Mouse (Mus musculus) left cerebral cortex, adult 2 months (tissue): Measurements from ENCODE around the gene Mllt11. TPM values are rescaled to one million over a fixed set of nuclear protein-coding genes. Genes with fewer than 3 reads are reported as not detected.

Experiments used
- DNase-seq, 2 experiments: peaks; one replicate each; pipeline ENCODE4 v3.0.0; 2021 to 2022; ENCODE audit warnings: low spot score in 2 of 2, mixed read lengths in 1 of 2; ENCODE audit errors: extremely low spot score in 1 of 2
- H3K27ac ChIP-seq: fragments of 200-600 bp; 2 replicates; pipeline ENCODE4 v1.8.1; 2022
- H3K4me3 ChIP-seq: fragments of 200-600 bp; 2 replicates; pipeline ENCODE4 v1.8.1; 2022
- CTCF ChIP-seq: fragments of 200-600 bp; IDR thresholded peaks from 2 replicates; pipeline ENCODE4 v1.8.1; 2022; ENCODE audit warnings: antibody characterized with exemption, mild to moderate bottlenecking, moderate library complexity
- intact Hi-C: fragments of 180-260 bp; cut with DNase I; formaldehyde crosslinking; loops from one replicate; pipeline ENCODE4 v1.15.1; 2025
- total RNA-seq, 2 experiments: library from RNA; stranded (reverse); gene quantifications; 2 replicates each; pipeline ENCODE4 v1.2.3; 2021

The Mllt11 gene
- total RNA-seq, 2 experiments from 2014 or later: 272 to 277 TPM

DNA sequence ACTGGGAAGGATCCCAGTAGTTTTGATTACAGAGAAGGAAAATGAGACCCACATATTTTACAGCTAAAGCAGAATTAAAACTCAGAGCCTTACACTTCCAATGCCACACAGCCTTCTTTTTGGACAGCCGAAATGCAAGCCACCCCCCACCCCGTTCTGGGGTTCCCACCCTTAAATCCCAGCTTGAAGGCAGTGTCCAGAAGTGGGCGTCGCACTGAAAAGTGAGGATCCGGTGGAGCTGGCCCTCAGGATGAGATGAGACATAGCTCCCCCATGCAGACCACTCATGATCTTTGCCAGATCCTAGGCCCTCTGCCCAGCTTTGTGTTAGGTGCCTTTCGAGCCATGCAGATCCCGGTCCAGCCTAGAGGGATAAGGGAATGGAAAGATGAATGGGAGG is 9.5 kb upstream of the Mllt11 start, which contains the start of gene Gm128:
Gene Gm128 (minus strand): TSS at position 101 of the 400 bp plus-strand sequence.
- DNase-seq: no peak
- intact Hi-C loops: no loop called here
- TF ChIP-seq CTCF: no peak
- no peak within 1 kb of the TSS for H3K4me3 ChIP-seq
- H3K27ac ChIP-seq: no peak within 1 kb of the TSS

DNA sequence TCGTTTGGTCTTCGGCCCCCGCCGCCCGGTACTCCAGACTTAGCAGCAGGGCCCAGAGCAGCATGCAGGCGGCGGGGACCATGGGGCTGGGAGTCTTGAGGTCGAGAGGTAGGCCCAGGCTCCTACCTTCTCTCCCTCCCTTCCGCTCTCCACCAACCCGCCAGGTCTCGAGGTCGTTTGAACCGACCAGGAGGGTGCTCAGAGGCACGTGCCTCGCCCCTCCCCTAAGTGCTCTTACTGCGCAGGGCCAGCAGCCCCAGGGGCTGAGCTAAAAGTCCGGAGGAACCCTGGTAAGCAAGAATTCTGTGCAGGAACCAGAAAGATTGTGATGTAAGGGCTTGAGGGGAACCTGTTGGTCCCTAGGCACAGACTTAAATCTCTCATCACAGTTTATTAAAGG is 8.9 kb upstream of the Mllt11 start:
- DNase-seq: no peak

DNA sequence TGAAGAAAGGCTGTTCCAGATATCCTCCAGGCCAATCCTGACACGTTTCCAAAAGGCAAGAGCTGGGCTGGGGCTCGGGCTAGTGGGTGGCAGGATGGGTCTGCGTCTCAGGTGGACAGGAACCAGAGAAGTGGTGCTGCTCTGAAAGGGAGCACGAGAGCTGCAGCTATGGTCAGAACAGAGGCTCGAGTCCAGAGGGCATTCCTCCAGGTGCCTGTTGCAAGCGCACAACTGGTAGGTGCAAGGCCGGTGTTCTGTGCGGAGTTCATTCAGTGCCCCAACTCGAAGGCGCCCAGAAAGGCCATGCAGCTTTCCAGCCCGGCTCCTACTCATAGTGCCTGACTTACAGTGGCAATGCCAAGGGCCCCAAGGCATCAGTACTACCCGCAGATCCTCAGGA is 8.0 kb upstream of the Mllt11 start:
- no peak for DNase-seq
- no peak for TF ChIP-seq CTCF
- intact Hi-C loops: no loop called here
- Histone ChIP-seq H3K4me3 (no peak overlapping the region), H3K27ac (no peak overlapping the region)

More for the DNA sequence above, 8.9 kb upstream of the Mllt11 start:
- no peak for TF ChIP-seq CTCF
- Histone ChIP-seq H3K4me3 (no peak overlapping the region), H3K27ac (no peak overlapping the region)
- intact Hi-C loops: no loop called here

GRCm38 (mm10) chr3:95239022-95239421 is 7.1 kb upstream of the Mllt11 start:
- no peak for DNase-seq
- Histone ChIP-seq H3K27ac (no peak overlapping the region), H3K4me3 (no peak overlapping the region)
- intact Hi-C loops: no loop called here
- TF ChIP-seq CTCF: no peak; the same call in 1 of the 2 replicates

DNA sequence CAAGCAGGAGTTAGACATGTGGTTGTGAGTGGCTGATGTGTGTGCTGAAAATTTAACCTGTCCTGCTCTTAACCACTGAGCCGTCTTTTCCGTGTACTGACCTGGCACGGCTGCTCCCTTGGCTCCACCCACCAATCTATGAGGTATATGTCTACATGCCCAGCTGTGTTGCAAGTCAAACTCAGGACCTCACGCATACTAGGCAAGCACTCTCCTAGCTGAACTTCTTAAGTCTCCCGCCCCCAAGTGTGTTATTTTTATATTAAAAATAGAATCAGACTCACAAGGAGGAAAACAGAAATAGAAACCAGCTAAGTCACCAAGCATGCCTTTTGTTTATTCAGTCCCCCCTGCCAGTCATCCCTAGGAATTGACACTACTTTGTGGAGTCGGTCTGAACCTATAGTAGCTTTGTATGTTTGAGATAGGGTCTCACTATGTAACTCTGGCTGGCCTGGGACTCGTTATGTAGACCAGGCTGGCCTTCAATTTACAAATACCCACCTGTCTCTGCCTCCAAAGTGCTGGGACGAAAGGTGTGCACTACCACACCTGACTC is 5.6 kb upstream of the Mllt11 start:
- intact Hi-C loops: no loop called here
- DNase-seq: no peak
- Histone ChIP-seq H3K27ac (no peak overlapping the region), H3K4me3 (no peak overlapping the region)
- TF ChIP-seq CTCF: no peak

GRCm38 (mm10) chr3:95235386-95236301 is 3.7 kb upstream of the Mllt11 start:
- DNase-seq: no peak
- intact Hi-C loops: no loop called here
- Histone ChIP-seq H3K4me3 (no peak overlapping the region), H3K27ac (no peak overlapping the region)
- no peak for TF ChIP-seq CTCF

DNA sequence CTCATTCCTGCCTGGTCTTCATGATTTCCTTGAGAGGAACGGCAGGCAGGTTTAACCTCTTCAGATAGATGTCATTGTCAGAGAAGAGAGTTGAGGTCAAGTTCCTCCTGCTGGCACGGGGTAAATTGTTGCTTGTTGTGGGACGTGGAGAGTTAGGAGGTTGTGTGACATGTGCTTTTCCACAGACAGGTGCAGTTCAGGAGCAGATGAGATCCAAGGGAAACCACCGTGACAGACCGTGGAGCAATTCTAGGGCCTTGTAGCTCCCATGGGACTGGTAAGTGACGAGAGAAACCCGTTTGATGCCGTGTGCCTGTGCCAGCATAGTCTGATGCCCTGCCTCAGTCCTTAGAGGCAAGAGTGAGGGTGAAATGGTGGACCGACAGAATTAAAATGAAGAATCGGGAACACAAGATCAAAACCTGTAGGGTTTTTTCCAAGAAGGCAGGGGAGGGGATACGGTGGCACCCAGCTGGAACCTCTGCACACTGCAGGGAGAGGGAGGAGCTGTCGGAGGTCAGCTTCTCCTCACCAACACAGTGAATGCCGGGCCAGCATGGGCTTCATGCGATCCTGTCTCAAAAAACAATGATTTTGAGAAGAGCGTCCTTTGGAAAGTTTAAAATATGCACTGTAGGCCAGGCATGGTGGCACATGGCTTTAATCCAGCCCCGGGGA is 1.5 kb upstream of the Mllt11 start:
- intact Hi-C loops: no loop called here
- H3K27ac ChIP-seq: no peak overlapping the region
- no peak for TF ChIP-seq CTCF
- no peak for DNase-seq
- H3K4me3 ChIP-seq: no peak overlapping the region

DNA sequence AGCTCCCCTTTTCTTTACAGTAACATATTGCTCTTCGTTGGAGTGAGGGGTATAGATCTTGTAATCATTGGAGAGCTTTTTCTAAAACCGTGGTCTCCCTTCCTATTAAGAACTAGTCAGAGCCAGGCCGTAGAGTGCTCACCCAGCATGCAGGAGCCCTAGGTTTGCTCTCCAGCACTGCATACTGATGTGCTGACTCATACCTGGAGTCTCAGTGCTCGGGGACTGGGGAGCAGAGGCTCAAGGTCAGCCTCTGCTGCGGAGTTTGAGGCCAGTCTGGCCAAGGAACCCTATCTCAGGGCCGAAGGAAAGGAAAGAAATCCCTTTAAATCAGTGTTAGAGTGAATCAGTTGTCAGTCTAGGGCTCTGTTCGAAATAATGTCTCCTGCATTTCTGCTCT is 800 bp upstream of the Mllt11 start:
- no peak for TF ChIP-seq CTCF
- no peak overlapping the region for H3K27ac ChIP-seq

DNA sequence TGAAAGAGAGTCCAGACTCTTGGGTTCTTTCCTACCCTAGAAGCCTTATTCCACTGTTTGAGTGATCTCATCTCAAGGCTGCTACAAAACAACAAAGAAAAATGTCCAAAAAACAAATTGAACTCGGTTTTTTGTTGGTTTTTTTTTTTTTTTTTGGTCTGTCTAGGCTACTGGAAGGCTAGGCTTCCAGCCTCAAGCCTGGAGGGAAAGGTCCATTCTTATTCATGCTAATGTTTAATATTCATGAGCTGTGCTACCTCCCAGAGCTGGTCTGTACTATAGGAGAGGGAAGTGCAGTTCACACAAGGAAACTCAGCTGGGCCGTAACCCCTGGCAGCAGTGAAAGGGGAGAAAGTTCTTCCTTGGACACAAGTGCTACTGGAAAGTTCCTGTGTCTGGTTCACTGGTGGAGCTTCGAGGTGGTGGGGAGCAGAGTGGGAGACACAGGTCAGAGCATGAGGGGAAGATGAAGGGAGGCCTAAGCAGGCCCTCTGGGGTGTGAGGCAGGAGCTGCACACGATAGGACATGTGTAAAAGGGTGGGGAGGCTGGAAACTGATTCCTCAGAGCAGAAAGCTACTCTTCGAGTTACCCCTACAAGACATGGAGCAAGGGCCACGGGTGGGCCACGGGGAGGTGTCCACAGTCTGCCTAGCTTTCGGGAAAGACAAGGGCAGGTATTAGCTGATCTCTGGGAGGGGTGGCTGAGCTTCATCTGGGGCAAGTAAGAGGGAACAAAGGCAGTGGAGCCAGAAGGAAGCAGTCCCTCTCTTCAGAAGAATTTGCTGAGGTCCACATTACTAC is 1.3 kb downstream of the Mllt11 start:
- no peak for DNase-seq
- intact Hi-C loops: loop anchor here (1.0 kb wide), 1 partner anchor 51 kb away; the partner anchor contains the start of gene Mindy1
- no peak for TF ChIP-seq CTCF
- H3K27ac ChIP-seq: peak overlapping the region; percentile 66
- H3K4me3 ChIP-seq: peak overlapping the region; percentile 65

More for the DNA sequence above, 800 bp upstream of the Mllt11 start:
- intact Hi-C loops: no loop called here
- no peak for DNase-seq
- no peak overlapping the region for H3K4me3 ChIP-seq

- intact Hi-C loops: loop anchor here (1.0 to 5.0 kb wide), 3 partner anchors 37 to 202 kb away; partner anchors contain the start of genes Arnt and Mindy1
- H3K4me3 ChIP-seq: peak overlapping the region; percentile 65
- peak overlapping the region; percentile 99 for H3K27ac ChIP-seq
- DNase-seq: peak; percentile 32 to 55
- no peak for TF ChIP-seq CTCF
Measured at GRCm38 (mm10) chr3:95229781-95230494, 2.0 kb downstream of the Mllt11 start.
